Mouse (Mus musculus) right cerebral cortex, postnatal 4 days (tissue): ENCODE data around the gene Plekhg4.

ENCODE experiments used
- DNase-seq: peaks from one replicate; pipeline ENCODE4 v3.0.0-alpha.2; 2022

The Plekhg4 gene

GRCm38 (mm10) chr8:105349096-105349771, 23.8 kb upstream of the Plekhg4 start:
- peak; percentile 63 for DNase-seq

GRCm38 (mm10) chr8:105350186-105350585, 22.9 kb upstream of the Plekhg4 start:
- no peak for DNase-seq

GRCm38 (mm10) chr8:105353583-105354135, 19.4 kb upstream of the Plekhg4 start:
- DNase-seq, result no peak

GRCm38 (mm10) chr8:105354549-105354948, 18.5 kb upstream of the Plekhg4 start:
- DNase-seq, result no peak

GRCm38 (mm10) chr8:105355179-105356024, 17.7 kb upstream of the Plekhg4 start:
- no peak for DNase-seq

GRCm38 (mm10) chr8:105356681-105357080, 16.4 kb upstream of the Plekhg4 start:
- DNase-seq, result no peak

GRCm38 (mm10) chr8:105359208-105359607, 13.9 kb upstream of the Plekhg4 start:
- DNase-seq, result no peak

GRCm38 (mm10) chr8:105359646-105360045, 13.4 kb upstream of the Plekhg4 start:
- no peak for DNase-seq

- DNase-seq, result no peak
Measured at GRCm38 (mm10) chr8:105361751-105362702, 11.0 kb upstream of the Plekhg4 start.

GRCm38 (mm10) chr8:105367107-105367506, 6.0 kb upstream of the Plekhg4 start:
- DNase-seq, result no peak

GRCm38 (mm10) chr8:105372473-105372872, 601 bp upstream of the Plekhg4 start:
- no peak for DNase-seq

GRCm38 (mm10) chr8:105374513-105374966, 1.5 kb downstream of the Plekhg4 start:
- peak; percentile 47 for DNase-seq

GRCm38 (mm10) chr8:105378673-105379072, 5.6 kb downstream of the Plekhg4 start:
- peak; percentile 59 for DNase-seq

- no peak for DNase-seq
Measured at GRCm38 (mm10) chr8:105380308-105380707, 7.2 kb downstream of the Plekhg4 start.

- DNase-seq, result no peak
Measured at GRCm38 (mm10) chr8:105384070-105384469, 11.0 kb downstream of the Plekhg4 start.

- DNase-seq, result no peak
Measured at GRCm38 (mm10) chr8:105387151-105387550, 14.1 kb downstream of the Plekhg4 start.

- no peak for DNase-seq
Measured at GRCm38 (mm10) chr8:105389096-105389495, 16.0 kb downstream of the Plekhg4 start.

- no peak for DNase-seq
Measured at GRCm38 (mm10) chr8:105393089-105393787, 20.2 kb downstream of the Plekhg4 start.

- DNase-seq, result no peak
Measured at GRCm38 (mm10) chr8:105393915-105394314, 20.8 kb downstream of the Plekhg4 start.

- no peak for DNase-seq
Measured at GRCm38 (mm10) chr8:105397747-105398146, 24.7 kb downstream of the Plekhg4 start.

- no peak for DNase-seq
Measured at GRCm38 (mm10) chr8:105400016-105400415, 26.9 kb downstream of the Plekhg4 start.

GRCm38 (mm10) chr8:105403467-105403866, 30.4 kb downstream of the Plekhg4 start:
- DNase-seq, result no peak
